Mouse (Mus musculus) megakaryocyte, embryonic 14.5 days (primary cell): ENCODE data around the gene Spem1.

Experiments
- FLI1 ChIP-seq: IDR thresholded peaks from 2 replicates; pipeline ENCODE4 v1.6.1; 2012; ENCODE audit warnings: low read length, inconsistent platforms, mixed read lengths
- GATA1 ChIP-seq: IDR thresholded peaks from 3 replicates; pipeline ENCODE4 v1.6.1; 2012; ENCODE audit warnings: mixed read lengths, low read length, inconsistent platforms, borderline replicate concordance

GRCm38 (mm10) chr11:69791420-69791819, 30.6 kb downstream of the Spem1 start:
- no peak for TF ChIP-seq FLI1
- no peak for TF ChIP-seq GATA1
